Mouse (Mus musculus): ENCODE results near the gene Foxb2. TPM values are rescaled to one million over a fixed set of nuclear protein-coding genes. Genes with fewer than 3 reads are reported as not detected.

Gene Foxb2
- not detected in 2 replicates for polyA plus RNA-seq (2012; rRNA removed)

DNA sequence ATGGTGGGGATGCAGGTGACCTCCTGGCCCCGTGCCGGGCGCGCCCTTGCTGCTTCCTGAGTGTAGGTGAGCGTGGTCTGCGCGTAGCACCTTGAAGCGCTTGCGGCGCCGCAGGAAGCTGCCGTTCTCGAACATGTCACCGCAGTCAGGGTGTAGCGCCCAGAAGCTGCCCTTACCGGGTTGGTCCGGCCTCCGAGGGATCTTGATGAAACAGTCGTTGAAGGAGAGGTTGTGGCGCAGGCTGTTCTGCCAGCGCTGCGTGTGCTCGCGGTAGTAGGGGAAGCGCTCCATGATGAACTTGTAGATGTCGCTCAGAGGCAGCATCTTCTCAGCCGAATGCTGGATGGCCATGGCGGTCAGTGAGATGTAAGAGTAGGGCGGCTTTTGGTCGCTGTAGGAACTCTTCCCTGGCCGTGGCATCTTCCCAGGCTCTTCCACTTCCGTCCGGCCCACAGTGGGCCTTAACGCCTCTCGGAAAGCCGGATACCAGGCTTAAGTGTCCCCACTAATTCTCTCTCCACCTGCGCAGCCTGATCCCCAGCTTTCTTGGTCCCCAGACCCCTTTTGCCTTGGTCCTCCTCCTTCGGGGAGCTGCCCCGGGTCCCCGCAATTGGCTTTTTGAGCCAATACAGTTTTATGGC lies at the start of gene Foxb2:
Gene Foxb2 (minus strand): TSS at position 585 of the 641 bp plus-strand sequence.

Other genes starting within 250 kb of the Foxb2 start
- gene Vps13a, start 92.9 kb downstream of the Foxb2 start, polyA plus RNA-seq (2012; rRNA removed), result 5.5 and 5.9 TPM in 2 replicates
- 0.17 and 0.23 TPM in 2 replicates for gene Prune2, start 82.3 kb upstream of the Foxb2 start, polyA plus RNA-seq (2012; rRNA removed)